Comparison of ENCODE assay signal across 17 mouse cellular contexts in genomic region chr10:14052109-14052689, GRCm38 (mm10).
"Had no signal": no experiment of that assay in that cellular context is flagged by ENCODE, and none has a peak within 500 bp of the region (broad histone marks: within the 10 kb centered on the region; RNA-seq: fewer than 3 reads in every experiment).

No protein-coding gene starts in this region.

- H3K4me3 ChIP-seq: limb, embryonic 10.5 days; limb, embryonic 13.5 days; liver, embryonic 12.5 days; liver, embryonic 15.5 days; midbrain, embryonic 12.5 days; midbrain, embryonic 15.5 days; myocyte had no signal

- H3K27me3 ChIP-seq: liver, embryonic 12.5 days; liver, embryonic 15.5 days; midbrain, embryonic 12.5 days; midbrain, embryonic 15.5 days had no signal

- ATAC-seq: liver, embryonic 12.5 days; midbrain, embryonic 15.5 days had no signal

- H3K27ac ChIP-seq: limb, embryonic 10.5 days; limb, embryonic 13.5 days; liver, embryonic 12.5 days; liver, embryonic 15.5 days; midbrain, embryonic 12.5 days; midbrain, embryonic 15.5 days had no signal

- DNase-seq: kidney, adult 9 months; kidney, postnatal 14 days; kidney, postnatal 4 days; layer of hippocampus, adult 9-11 months; liver; lung, adult 2 months; lung, postnatal 14 days; lung, postnatal 4 days; thymus, adult 18-20 months; thymus, postnatal 36 days had no signal

- H3K36me3 ChIP-seq: limb, embryonic 10.5 days; limb, embryonic 13.5 days; liver, embryonic 12.5 days; liver, embryonic 15.5 days; midbrain, embryonic 12.5 days; midbrain, embryonic 15.5 days had no signal

- H3K9ac ChIP-seq: limb, embryonic 13.5 days; liver, embryonic 12.5 days; liver, embryonic 15.5 days; midbrain, embryonic 12.5 days; midbrain, embryonic 15.5 days had no signal

- H3K4me1 ChIP-seq: liver, embryonic 15.5 days had no signal

- H3K4me2 ChIP-seq: limb, embryonic 13.5 days; liver, embryonic 12.5 days; liver, embryonic 15.5 days; midbrain, embryonic 12.5 days; midbrain, embryonic 15.5 days had no signal

- H3K9me3 ChIP-seq: limb, embryonic 10.5 days; limb, embryonic 13.5 days; liver, embryonic 12.5 days; liver, embryonic 15.5 days; midbrain, embryonic 12.5 days; midbrain, embryonic 15.5 days had no signal
